Mouse (Mus musculus) embryonic fibroblast, embryonic 13.5 days (primary cell): Measurements from ENCODE around the gene Krtcap2.

Experiments
- CTCF ChIP-seq: IDR thresholded peaks from 2 replicates; pipeline ENCODE4 v1.5.1; 2011; ENCODE audit warnings: mild to moderate bottlenecking, control low read depth, low read length, moderate library complexity, borderline replicate concordance; ENCODE audit not compliant: insufficient read depth
- POLR2A ChIP-seq: IDR thresholded peaks from 2 replicates; pipeline ENCODE4 v1.6.1; 2011; ENCODE audit warnings: low read depth, mild to moderate bottlenecking, control low read depth, low read length, moderate library complexity

- TF ChIP-seq CTCF: no peak
- TF ChIP-seq POLR2A: no peak
Observed at GRCm38 (mm10) chr3:89277281-89278021, 31.7 kb downstream of the Krtcap2 start.
